Mouse (Mus musculus) urinary bladder, adult 18-20 months (tissue): Measurements from ENCODE around the gene Rab28.

Experiments
- DNase-seq, 2 experiments: peaks; one replicate each; pipeline ENCODE4 v3.0.0; 2022; ENCODE audit warnings: low spot score in 2 of 2, mixed read lengths in 2 of 2

Rab28 gene

GRCm38 (mm10) chr5:41627224-41628144 is 80.5 kb downstream of the Rab28 start:
- no peak for DNase-seq

DNA sequence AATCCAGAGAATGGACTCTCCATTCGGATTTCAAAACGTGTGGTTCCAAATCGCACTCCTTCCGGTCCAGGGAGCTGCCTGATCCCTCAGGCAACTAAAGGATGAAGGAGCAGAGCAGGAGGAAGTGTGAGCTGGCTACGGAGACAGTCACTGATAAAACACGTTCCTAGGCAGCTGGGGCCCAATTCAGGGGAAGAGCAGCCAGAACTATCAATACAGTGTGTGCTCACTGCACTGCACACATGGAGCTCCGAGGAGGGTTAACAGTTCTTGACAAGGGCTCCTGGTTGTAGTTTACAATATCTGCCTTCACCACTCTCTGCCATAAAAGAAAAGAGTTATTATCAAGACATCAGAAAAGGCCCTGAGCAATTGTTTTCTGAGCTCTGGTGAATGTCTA is 82.4 kb downstream of the Rab28 start:
- DNase-seq, result no peak

DNA sequence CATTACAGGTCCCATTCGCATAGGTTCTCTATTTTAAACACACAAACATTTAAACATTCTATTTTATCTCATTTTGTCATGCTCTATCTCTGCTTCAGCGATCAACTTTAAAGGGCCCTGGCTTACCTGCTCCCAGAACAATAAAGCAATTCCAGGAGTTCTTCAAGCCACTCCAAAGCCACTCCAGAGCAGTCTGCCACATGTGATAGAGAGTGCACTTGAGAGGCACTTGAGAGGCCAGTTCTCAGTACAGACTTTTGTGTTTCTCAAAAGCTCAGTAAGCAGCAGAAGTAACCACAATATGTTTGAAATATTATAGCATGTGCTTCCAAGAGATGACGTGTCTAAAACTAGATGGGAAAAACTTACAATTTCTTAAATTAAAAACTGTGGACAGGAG is 86.2 kb downstream of the Rab28 start:
- DNase-seq, result no peak

DNA sequence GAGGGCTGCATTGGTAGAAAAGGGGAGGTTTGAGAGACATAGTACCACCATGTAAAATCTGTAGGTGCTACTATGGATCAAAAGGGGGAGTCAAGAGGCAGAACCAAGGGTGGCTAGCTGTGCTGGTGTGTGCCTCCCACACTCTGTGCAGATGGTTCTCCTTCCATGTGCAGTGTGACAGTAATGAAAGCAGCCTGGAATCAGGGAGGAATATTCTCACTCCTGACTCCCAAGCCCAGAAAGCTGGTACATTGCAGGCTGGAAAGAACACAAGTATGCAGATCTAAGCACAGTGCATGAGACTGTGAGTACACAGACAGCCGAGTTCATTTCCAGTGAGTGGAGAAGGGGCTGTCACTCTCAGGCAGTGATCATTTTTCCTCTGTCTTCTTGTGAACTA is 89.0 kb downstream of the Rab28 start:
- no peak for DNase-seq

DNA sequence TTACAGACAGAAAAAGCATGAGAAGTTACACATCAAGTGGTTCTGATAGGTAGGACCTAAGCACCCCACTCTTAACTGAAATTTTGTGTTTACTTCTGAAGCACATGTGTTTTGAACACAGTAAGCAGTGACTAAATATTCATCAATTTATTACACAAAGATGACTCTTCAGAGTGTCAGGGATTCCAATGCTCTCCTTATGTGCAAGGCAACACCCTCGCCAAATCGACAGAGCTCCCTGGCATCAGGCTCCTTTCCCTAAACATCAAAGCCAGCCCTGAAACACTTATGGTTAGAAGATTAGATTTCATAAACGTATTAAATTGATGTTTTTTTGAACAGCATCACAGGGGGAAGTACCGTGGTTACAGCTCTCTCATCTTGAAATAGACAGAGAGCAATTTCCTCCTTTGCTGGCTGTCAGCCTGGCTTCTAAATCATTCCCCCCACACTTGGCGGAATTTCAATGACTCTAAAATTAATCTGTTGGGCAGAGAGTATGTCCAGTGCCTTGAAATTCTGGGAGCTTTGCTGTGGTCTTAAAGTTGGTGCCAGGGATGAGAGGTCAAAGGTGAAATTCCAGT is 97.4 kb downstream of the Rab28 start:
- DNase-seq, result no peak

GRCm38 (mm10) chr5:41596242-41597117 is 111.5 kb downstream of the Rab28 start:
- no peak for DNase-seq

DNA sequence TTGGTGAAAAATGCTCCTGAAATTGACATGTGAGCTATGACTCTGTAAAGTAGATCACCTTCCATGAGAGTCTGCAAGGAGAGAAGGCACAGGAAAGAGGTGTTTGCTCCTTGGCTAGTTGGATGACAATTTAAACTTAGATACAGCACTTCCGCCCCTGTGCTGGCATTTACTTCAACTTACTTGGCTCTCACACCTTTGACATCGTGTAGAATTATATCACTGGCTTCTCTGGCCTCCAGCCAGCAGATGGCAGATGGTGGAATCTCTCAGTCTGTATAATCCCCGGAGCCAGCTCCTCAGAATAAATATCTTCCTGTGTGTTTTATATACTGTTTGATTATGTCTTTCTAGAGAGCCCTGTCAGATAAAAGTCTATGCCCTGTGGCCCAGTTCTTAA is 112.8 kb downstream of the Rab28 start:
- DNase-seq, result no peak

DNA sequence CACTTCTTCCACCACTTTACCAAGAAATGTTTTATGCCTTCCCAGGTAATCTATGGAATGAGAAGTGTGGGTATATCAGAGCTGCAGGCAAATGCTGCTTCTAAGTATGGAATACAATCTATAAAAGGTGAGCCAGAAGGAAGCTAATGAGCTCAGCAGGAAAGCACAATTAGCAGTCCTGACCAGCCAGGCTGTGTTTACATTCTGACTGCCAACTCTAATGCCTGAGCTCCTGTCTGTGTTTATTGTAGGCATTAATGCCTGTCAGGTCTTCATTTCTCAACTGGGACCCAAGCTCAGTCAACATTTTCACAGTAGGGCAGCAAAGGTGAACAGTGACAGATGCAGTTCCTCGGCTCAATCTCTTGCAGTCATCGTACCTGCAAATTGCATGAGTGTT is 129.9 kb downstream of the Rab28 start:
- no peak for DNase-seq
